9 mouse cellular contexts compared by ENCODE assay signal in genomic region chr8:54077271-54078120, GRCm38 (mm10). TPM values are rescaled to one million over a fixed set of nuclear protein-coding genes. Genes with fewer than 3 reads are reported as not detected.
DNase-seq lines count a peak whose midpoint lies in the region; ATAC-seq and TF ChIP-seq lines count a peak whose summit lies in the region.
"Had no signal": no experiment of that assay in that cellular context is flagged by ENCODE, and none has a peak within 500 bp of the region (broad histone marks: within the 10 kb centered on the region; RNA-seq: fewer than 3 reads in every experiment).

Gene Vegfc (plus strand): TSS chr8:54077606.

- TF ChIP-seq CTCF in layer of hippocampus, adult 2 months (conservative IDR thresholded peaks at IDR 0.05), result no peak
- TF ChIP-seq CTCF in heart, adult 2 months (IDR thresholded peaks at IDR 0.05), result no peak
- TF ChIP-seq CTCF in stomach, postnatal 0 days (IDR thresholded peaks at IDR 0.05; ENCODE audit: low read depth), result no peak

- H3K4me3 ChIP-seq in layer of hippocampus, adult 2 months, result peak within 1 kb of the TSS; percentile 65
- peak within 1 kb of the TSS; percentile 84 for H3K4me3 ChIP-seq in embryonic facial prominence, embryonic 10.5 days
- H3K4me3 ChIP-seq in heart, adult 2 months, result peak within 1 kb of the TSS; percentile 83
- H3K4me3 ChIP-seq in kidney, embryonic 14.5 days (ENCODE audit: low read length), result peak within 1 kb of the TSS; percentile 81
- H3K4me3 ChIP-seq in liver, embryonic 15.5 days (replicated peaks), result peak within 1 kb of the TSS; percentile 59
- peak within 1 kb of the TSS; percentile 78 for H3K4me3 ChIP-seq in neural tube, embryonic 11.5 days (ENCODE audit: low read depth, low read length)
- H3K4me3 ChIP-seq in stomach, postnatal 0 days (ENCODE audit: low read depth, low read length), result peak within 1 kb of the TSS; percentile 73

- no peak for TF ChIP-seq EP300 in heart, adult 2 months (IDR thresholded peaks at IDR 0.05; ENCODE audit: insufficient read depth, low read depth, low read length)
- no peak for TF ChIP-seq EP300 in stomach, postnatal 0 days (optimal IDR thresholded peaks at IDR 0.05)

- H3K79me2 ChIP-seq in heart, adult 2 months (replicated peaks; ENCODE audit: control insufficient read depth, insufficient read depth, low read length), result no peaks in the 10 kb centered on the region

- intact Hi-C loops in heart, adult 2 months (cut with DNase I), result loop anchor here (2.0 to 10.0 kb wide), 3 partner anchors 77 to 413 kb away; no protein-coding TSS in a partner anchor

- H3K9me3 ChIP-seq in embryonic facial prominence, embryonic 10.5 days, result no peaks in the 10 kb centered on the region
- no peaks in the 10 kb centered on the region for H3K9me3 ChIP-seq in kidney, embryonic 14.5 days (ENCODE audit: control insufficient read depth, low read length)
- no peaks in the 10 kb centered on the region for H3K9me3 ChIP-seq in liver, embryonic 15.5 days (replicated peaks)
- H3K9me3 ChIP-seq in neural tube, embryonic 11.5 days (ENCODE audit: control insufficient read depth, low read length), result no peaks in the 10 kb centered on the region
- no peaks in the 10 kb centered on the region for H3K9me3 ChIP-seq in stomach, postnatal 0 days (ENCODE audit: control insufficient read depth, low read length)

- H3K36me3 ChIP-seq in embryonic facial prominence, embryonic 10.5 days (replicated peaks), result no peaks in the 10 kb centered on the region
- H3K36me3 ChIP-seq in heart, adult 2 months (ENCODE audit: control insufficient read depth, insufficient read depth, low read length), result no peaks in the 10 kb centered on the region; the same call in 1 of the 2 replicates
- no peaks in the 10 kb centered on the region for H3K36me3 ChIP-seq in kidney, embryonic 14.5 days (ENCODE audit: control insufficient read depth, insufficient read depth, low read length)
- H3K36me3 ChIP-seq in liver, embryonic 15.5 days (replicated peaks), result no peaks in the 10 kb centered on the region
- no peaks in the 10 kb centered on the region for H3K36me3 ChIP-seq in neural tube, embryonic 11.5 days (ENCODE audit: control insufficient read depth, insufficient read depth, low read length)
- no peaks in the 10 kb centered on the region for H3K36me3 ChIP-seq in stomach, postnatal 0 days (ENCODE audit: control insufficient read depth, insufficient read depth, low read length)

- under 1% methylated on average over 70 of the region's 79 CpGs for WGBS in embryonic facial prominence, embryonic 10.5 days
- under 1% methylated on average over 73 of the region's 79 CpGs for WGBS in heart, adult 2 months
- under 1% methylated on average over 65 of the region's 79 CpGs for WGBS in kidney, embryonic 14.5 days
- WGBS in liver, embryonic 15.5 days (ENCODE audit: insufficient replicate concordance), result under 1% methylated on average over 77 of the region's 79 CpGs
- under 1% methylated on average over 65 of the region's 79 CpGs for WGBS in neural tube, embryonic 11.5 days
- WGBS in stomach, postnatal 0 days, result under 1% methylated on average over 75 of the region's 79 CpGs

- peak; percentile 81 for ATAC-seq in kidney, embryonic 14.5 days (ENCODE audit: low FRiP score, low TSS enrichment)
- peak; percentile 76 for ATAC-seq in liver, embryonic 15.5 days (ENCODE audit: insufficient read depth)
- ATAC-seq in neural tube, embryonic 11.5 days (ENCODE audit: insufficient read depth, low FRiP score, low TSS enrichment), result peak; percentile 78
- peak; percentile 77 for ATAC-seq in stomach, postnatal 0 days (ENCODE audit: low FRiP score, low TSS enrichment)

- H3K27me3 ChIP-seq in embryonic facial prominence, embryonic 10.5 days (replicated peaks; ENCODE audit: low read depth, poor library complexity, severe bottlenecking), result peaks cover 11% of the 10 kb centered on the region
- H3K27me3 ChIP-seq in heart, adult 2 months (ENCODE audit: control insufficient read depth, insufficient read depth, low read length), result no peaks in the 10 kb centered on the region
- H3K27me3 ChIP-seq in kidney, embryonic 14.5 days (ENCODE audit: control insufficient read depth, insufficient read depth, low read length), result no peaks in the 10 kb centered on the region
- peaks cover 31% of the 10 kb centered on the region for H3K27me3 ChIP-seq in liver, embryonic 15.5 days
- H3K27me3 ChIP-seq in neural tube, embryonic 11.5 days (ENCODE audit: control insufficient read depth, insufficient read depth, low read length), result no peaks in the 10 kb centered on the region
- no peaks in the 10 kb centered on the region for H3K27me3 ChIP-seq in stomach, postnatal 0 days (ENCODE audit: control insufficient read depth, insufficient read depth, low read length)

- peak; percentile 3 to 15 for DNase-seq in layer of hippocampus, adult 2 months (ENCODE audit: low spot score in 2 of 2)
- DNase-seq in layer of hippocampus, adult 9-11 months, result no peak
- peak; percentile 78 for DNase-seq in embryonic facial prominence, embryonic 10.5 days (ENCODE audit: low spot score)
- DNase-seq in heart, adult 2 months, result peak; percentile 74 to 78
- DNase-seq in neural tube, embryonic 11.5 days (ENCODE audit: low spot score), result peak; percentile 76
- DNase-seq in stomach, postnatal 0 days (ENCODE audit: low spot score), result peak; percentile 66

- H3K4me2 ChIP-seq in kidney, embryonic 14.5 days (replicated peaks; ENCODE audit: low read depth, low read length), result peak within 1 kb of the TSS; percentile 82
- peak within 1 kb of the TSS; percentile 59 for H3K4me2 ChIP-seq in liver, embryonic 15.5 days
- peak within 1 kb of the TSS; percentile 67 for H3K4me2 ChIP-seq in neural tube, embryonic 11.5 days (ENCODE audit: low read depth)
- H3K4me2 ChIP-seq in stomach, postnatal 0 days (replicated peaks; ENCODE audit: low read depth), result peak within 1 kb of the TSS; percentile 78

- TF ChIP-seq POLR2A in heart, adult 2 months (IDR thresholded peaks at IDR 0.05; ENCODE audit: insufficient read depth, low read depth, low read length), result 0 out of 2 replicates have a peak, but pooled peaks have one; percentile 25

- H3K4me1 ChIP-seq in embryonic facial prominence, embryonic 10.5 days, result peaks cover 17% of the 10 kb centered on the region
- H3K4me1 ChIP-seq in heart, adult 2 months (ENCODE audit: control insufficient read depth, insufficient read depth, low read length), result no peaks in the 10 kb centered on the region; the same call in 1 of the 2 replicates
- H3K4me1 ChIP-seq in kidney, embryonic 14.5 days (ENCODE audit: control insufficient read depth, insufficient read depth, low read length), result 0 out of 2 replicates have a peak, but pooled peaks cover 6% of the 10 kb centered on the region
- H3K4me1 ChIP-seq in liver, embryonic 15.5 days (replicated peaks), result no peaks in the 10 kb centered on the region
- H3K4me1 ChIP-seq in neural tube, embryonic 11.5 days (ENCODE audit: control insufficient read depth, insufficient read depth, low read length), result 0 out of 2 replicates have a peak, but pooled peaks cover 3% of the 10 kb centered on the region
- peaks cover 2% of the 10 kb centered on the region; the same call in 1 of the 2 replicates for H3K4me1 ChIP-seq in stomach, postnatal 0 days (replicated peaks; ENCODE audit: control insufficient read depth, insufficient read depth)

- peak within 1 kb of the TSS; percentile 63 for H3K27ac ChIP-seq in layer of hippocampus, adult 2 months
- peak within 1 kb of the TSS; percentile 96 for H3K27ac ChIP-seq in embryonic facial prominence, embryonic 10.5 days (replicated peaks)
- peak within 1 kb of the TSS; percentile 79 for H3K27ac ChIP-seq in heart, adult 2 months
- peak within 1 kb of the TSS; percentile 48; the same call in 1 of the 2 replicates for H3K27ac ChIP-seq in kidney, embryonic 14.5 days (ENCODE audit: low read depth, low read length)
- H3K27ac ChIP-seq in liver, embryonic 15.5 days (replicated peaks), result peak within 1 kb of the TSS; percentile 83
- peak within 1 kb of the TSS; percentile 75 for H3K27ac ChIP-seq in neural tube, embryonic 11.5 days (ENCODE audit: low read depth, low read length)
- peak within 1 kb of the TSS; percentile 80 for H3K27ac ChIP-seq in stomach, postnatal 0 days (replicated peaks)

- H3K9ac ChIP-seq in heart, adult 2 months (ENCODE audit: low read depth, low read length), result peak within 1 kb of the TSS; percentile 75
- H3K9ac ChIP-seq in kidney, embryonic 14.5 days (ENCODE audit: low read depth, low read length), result peak within 1 kb of the TSS; percentile 81
- peak within 1 kb of the TSS; percentile 39; the same call in 1 of the 2 replicates for H3K9ac ChIP-seq in liver, embryonic 15.5 days
- H3K9ac ChIP-seq in neural tube, embryonic 11.5 days (ENCODE audit: low read length), result peak within 1 kb of the TSS; percentile 82
- H3K9ac ChIP-seq in stomach, postnatal 0 days (ENCODE audit: low read length), result peak within 1 kb of the TSS; percentile 77

RNA-seq across cellular contexts. Expression of gene Vegfc, which starts in this region (rescaled TPM):
- total RNA-seq in layer of hippocampus, adult 2 months (2021), result 1 to 10 TPM; 2.3 to 3.4 TPM
- polyA plus RNA-seq in embryonic facial prominence, embryonic 10.5 days (2016; fragmentation: Nextera tagmentation; extraction: Ambion mirVana), result 8.1 and 10.7 TPM in 2 replicates
- total RNA-seq in heart, adult 2 months (2021), result 1 to 10 TPM; 5.1 to 6.8 TPM
- polyA plus RNA-seq in heart, adult 2 months (2012; rRNA removed), result 2.7 and 4.8 TPM in 2 replicates
- 8.2 and 9.0 TPM in 2 replicates for polyA plus RNA-seq in kidney, embryonic 14.5 days (2014; fragmentation: Nextera tagmentation; extraction: Ambion mirVana)
- 1.8 and 2.0 TPM in 2 replicates for polyA plus RNA-seq in liver, embryonic 15.5 days (2015; fragmentation: Nextera tagmentation; extraction: Ambion mirVana)
- polyA plus RNA-seq in neural tube, embryonic 11.5 days (2014; fragmentation: Nextera tagmentation; extraction: Ambion mirVana), result 8.6 and 9.4 TPM in 2 replicates
- polyA plus RNA-seq in stomach, postnatal 0 days (2015; fragmentation: Nextera tagmentation; extraction: Ambion mirVana), result 3.1 and 4.2 TPM in 2 replicates
- total RNA-seq: MEL had no signal
